Mouse (Mus musculus) CD4-positive, CD25-positive, alpha-beta regulatory T cell, adult 2 months (primary cell): ENCODE results near the gene Slc5a9.
"Not testable (repeated sequence)": the region's sequence is repeated elsewhere in the genome, so short reads cannot be mapped to it uniquely, and the experiment has no call there.

Experiments
- DNase-seq: peaks from one replicate; pipeline ENCODE4 v3.0.0-alpha.2; 2012; ENCODE audit warnings: low read depth, low spot score

Gene Slc5a9

DNA sequence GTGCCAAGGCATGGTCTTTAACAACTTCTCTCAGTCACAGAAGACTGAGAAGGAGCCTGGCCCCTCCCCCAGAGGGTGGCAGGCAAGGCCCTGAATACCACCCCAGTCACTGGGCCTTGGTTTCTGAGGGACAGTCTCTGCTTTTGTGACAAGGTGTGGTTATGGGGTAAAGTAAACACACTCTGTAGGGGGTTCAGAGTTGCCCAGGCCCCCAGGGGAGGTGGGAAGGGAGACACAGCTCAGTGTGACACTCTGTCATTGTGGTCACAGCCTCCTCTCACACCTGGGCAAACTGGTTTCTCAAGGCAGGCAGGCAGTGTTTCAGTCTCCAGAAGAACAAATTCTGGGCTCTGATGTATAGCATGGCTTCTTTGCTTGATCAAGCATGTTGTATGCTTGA is at the start of gene Slc5a9:
Gene Slc5a9 (minus strand): TSS at position 144 of the 400 bp plus-strand sequence.
- no peak for DNase-seq

GRCm38 (mm10) chr4:111919092-111919491 is 16.4 kb upstream of the Slc5a9 start, which contains the start of gene Skint8:
Gene Skint8, plus strand, starts transcription at chr4:111919392.
- DNase-seq: no peak

GRCm38 (mm10) chr4:111907926-111908325 is 5.2 kb upstream of the Slc5a9 start:
- peak; percentile 62 for DNase-seq

GRCm38 (mm10) chr4:111901473-111901872 is 1.2 kb downstream of the Slc5a9 start:
- no peak for DNase-seq

DNA sequence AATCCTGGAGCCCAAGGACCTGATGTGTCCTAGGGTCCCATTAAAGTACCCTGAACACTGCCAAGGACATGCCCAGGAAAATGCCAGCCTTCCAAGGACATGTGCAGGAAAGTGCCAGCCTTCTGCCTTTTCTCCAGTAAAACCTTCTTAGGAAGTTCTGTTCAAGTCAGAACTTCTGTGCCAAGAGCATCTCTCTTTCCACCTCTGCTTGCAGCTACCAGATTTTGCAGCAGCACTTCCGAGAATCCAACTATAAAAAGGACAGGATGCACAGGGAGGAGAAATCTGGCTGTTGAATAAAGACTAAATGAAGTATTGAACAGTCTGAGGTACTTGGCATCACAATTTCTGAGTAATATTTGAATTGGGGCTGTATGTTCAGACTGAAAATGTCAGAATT is 2.2 kb downstream of the Slc5a9 start:
- not testable (repeated sequence) for DNase-seq

GRCm38 (mm10) chr4:111898566-111898965 is 4.2 kb downstream of the Slc5a9 start:
- DNase-seq: no peak

- DNase-seq: no peak
Observed at GRCm38 (mm10) chr4:111897755-111898154, 5.0 kb downstream of the Slc5a9 start.

- DNase-seq: no peak
Observed at GRCm38 (mm10) chr4:111892138-111892537, 10.6 kb downstream of the Slc5a9 start.

GRCm38 (mm10) chr4:111886607-111887006 is 16.1 kb downstream of the Slc5a9 start:
- DNase-seq: peak; percentile 72

DNA sequence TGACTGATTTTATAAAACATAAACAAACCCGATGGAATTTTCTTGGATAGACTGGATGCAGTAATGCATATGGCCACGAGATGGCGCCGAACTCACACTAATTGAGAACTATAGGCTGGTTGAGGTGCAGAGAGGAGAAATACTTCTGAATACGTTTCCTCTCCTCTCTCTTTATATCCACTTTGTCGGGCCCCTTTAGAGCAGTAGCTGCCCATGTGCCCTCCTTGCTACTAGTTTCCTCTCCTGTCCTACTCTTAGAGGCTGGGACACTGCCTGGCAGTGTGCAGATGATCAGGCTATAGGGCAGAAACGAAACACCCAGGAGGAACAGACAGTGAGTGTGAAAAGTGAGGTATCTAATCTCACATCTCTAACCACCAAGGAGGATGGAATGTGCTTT is 16.7 kb downstream of the Slc5a9 start:
- DNase-seq: peak; percentile 73

- no peak for DNase-seq
Observed at GRCm38 (mm10) chr4:111883543-111883942, 19.2 kb downstream of the Slc5a9 start.

DNA sequence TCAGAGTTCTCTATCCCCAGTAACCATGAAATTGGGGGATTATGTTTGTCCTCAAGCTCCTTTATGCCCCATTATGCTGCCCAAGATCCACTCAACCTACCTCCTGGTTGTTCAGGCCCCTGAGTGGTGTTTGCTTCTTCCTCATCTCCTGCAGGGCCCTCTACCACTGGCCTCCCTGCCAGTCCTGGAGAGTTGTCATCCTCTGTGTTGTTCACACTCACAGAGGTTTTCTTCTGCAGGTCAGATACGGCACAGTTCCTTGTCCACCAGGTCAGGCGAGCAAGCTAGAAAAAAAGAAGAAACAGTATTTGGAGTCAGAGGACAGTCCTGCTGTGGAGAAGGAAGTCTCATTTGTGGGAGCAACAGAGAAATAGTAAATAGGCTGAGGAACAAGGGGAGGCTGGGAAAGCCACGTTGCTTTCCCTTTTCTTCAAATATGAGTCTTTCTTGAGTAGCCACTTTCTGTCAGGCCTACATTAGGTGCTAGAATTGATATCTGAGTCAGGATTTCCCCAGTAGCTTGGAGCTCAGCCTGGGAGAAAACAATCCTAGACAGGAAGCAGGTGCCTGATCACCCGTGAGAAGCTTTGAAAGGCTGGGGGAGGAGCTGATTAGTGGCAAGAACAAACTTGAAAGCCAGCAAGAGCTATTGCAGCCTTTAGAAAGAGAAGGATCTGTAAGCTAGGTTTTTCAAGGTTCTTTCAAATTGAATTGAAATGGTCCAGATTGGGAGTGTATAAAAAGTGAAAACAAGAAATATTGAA is 22.4 kb downstream of the Slc5a9 start:
- DNase-seq: no peak

DNA sequence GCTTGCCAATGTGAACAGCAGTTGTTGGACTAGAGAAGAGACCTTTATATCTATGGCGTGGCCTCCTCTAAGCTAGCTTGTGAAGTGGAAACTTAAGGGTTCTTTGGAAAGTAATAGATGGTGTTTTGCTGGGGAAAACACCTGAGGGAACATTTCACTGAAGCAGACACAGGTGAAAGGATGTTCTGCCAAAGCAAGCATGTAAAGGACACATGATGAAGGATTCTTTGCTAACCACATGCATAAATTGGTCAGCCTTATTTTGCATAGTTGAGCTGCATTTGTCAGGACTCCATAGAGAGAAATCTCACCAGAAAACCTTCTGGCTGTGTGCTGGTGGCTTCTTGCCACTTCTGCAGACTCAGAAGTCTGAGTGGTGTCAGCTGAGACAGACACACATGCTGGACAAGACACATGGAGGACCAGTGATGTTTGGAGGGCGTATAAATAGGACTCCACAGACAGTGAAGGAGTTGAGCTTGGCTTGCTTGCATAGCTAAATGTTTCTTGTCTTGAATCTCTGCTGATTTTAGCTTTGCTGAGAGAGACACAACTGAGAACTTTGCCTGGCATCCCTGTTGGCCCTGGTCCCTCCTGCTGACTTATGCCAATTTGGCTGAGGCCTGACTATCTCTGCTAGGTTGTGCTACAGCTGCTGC is 34.8 kb downstream of the Slc5a9 start:
- no peak for DNase-seq

DNA sequence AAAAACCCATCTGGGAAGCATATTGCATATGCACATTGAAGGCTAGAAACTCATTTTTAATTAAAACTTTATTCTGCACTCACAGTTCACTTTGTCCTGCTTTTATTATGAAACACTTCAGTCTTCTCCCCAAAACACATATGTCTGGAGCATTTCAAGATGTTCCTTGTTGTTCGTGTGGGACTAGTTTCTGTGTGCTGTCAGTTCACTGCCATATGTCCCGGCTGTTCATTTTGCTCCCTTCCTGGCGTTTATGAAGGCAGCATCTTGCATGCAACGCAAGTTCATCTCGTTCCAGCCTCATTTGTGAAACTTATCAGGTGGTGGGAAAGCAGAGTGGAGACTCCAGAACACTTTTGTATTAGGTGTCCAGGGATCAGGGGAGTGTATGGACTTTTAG is 36.0 kb downstream of the Slc5a9 start:
- DNase-seq: no peak

GRCm38 (mm10) chr4:111852626-111853025 is 50.1 kb downstream of the Slc5a9 start:
- DNase-seq: no peak

DNA sequence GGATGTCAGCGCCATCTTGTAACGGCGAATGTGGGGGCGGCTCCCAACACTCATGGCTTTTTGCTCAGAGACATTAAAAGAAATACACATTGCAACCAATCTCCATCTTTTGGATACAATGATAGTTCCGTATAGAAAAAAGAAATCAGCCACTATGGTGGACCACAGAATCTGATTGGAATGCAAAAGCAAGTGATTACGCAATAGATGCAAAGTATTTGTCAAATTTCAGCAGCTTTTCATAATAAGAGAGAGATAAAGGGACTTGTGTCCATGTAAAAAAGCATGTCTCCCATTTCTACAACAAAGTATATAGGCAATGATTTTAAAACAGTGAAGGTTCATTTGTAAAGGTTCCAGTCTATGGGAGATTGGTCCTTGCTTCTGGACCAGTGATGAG is 63.8 kb downstream of the Slc5a9 start:
- no peak for DNase-seq
